Mouse (Mus musculus) forebrain, embryonic 10.5 days (tissue): Measurements from ENCODE around the gene Hspa4l. TPM values are rescaled to one million over a fixed set of nuclear protein-coding genes. Genes with fewer than 3 reads are reported as not detected.

Source experiments
- DNase-seq: peaks from one replicate; pipeline ENCODE4 v3.0.0-alpha.2; 2017; ENCODE audit warnings: low spot score; ENCODE audit errors: extremely low spot score
- H3K27ac ChIP-seq: fragments of 300-500 bp; sonication (generic); 2 replicates; pipeline ENCODE4 v1.5.1; 2016; ENCODE audit warnings: mild to moderate bottlenecking
- H3K27me3 ChIP-seq: fragments of 300-500 bp; sonication (generic); 2 replicates; pipeline ENCODE4 v1.6.1; 2016; ENCODE audit warnings: mild to moderate bottlenecking; ENCODE audit not compliant: poor library complexity, severe bottlenecking
- H3K36me3 ChIP-seq: fragments of 300-500 bp; sonication (generic); replicated peaks from 2 replicates; pipeline ENCODE4 v1.6.1; 2016; ENCODE audit warnings: mild to moderate bottlenecking, moderate library complexity
- H3K4me1 ChIP-seq: fragments of 300-500 bp; sonication (generic); 2 replicates; pipeline ENCODE4 v1.6.1; 2016
- H3K4me3 ChIP-seq: fragments of 300-500 bp; sonication (generic); 2 replicates; pipeline ENCODE4 v1.5.1; 2016; ENCODE audit warnings: mild to moderate bottlenecking, moderate library complexity
- H3K9me3 ChIP-seq: fragments of 300-500 bp; sonication (generic); 2 replicates; pipeline ENCODE4 v1.6.1; 2016; ENCODE audit warnings: mild to moderate bottlenecking, moderate library complexity
- WGBS: fragments of 180-500 bp; shearing (Covaris S2); methylation state at CpG from one replicate; pipeline ENCODE4 v1.1.7; 2016; 5-methylcytosine and 5-hydroxymethylcytosine counted together
- polyA plus RNA-seq: library from polyadenylated mRNA; unstranded; fragments of >200 nt; fragmentation: Nextera tagmentation; extraction: Ambion mirVana; gene quantifications from 2 replicates; pipeline ENCODE4 v1.2.1, GENCODE M21; 2016

The Hspa4l gene
- polyA plus RNA-seq, result 49.6 and 58.9 TPM in 2 replicates

DNA sequence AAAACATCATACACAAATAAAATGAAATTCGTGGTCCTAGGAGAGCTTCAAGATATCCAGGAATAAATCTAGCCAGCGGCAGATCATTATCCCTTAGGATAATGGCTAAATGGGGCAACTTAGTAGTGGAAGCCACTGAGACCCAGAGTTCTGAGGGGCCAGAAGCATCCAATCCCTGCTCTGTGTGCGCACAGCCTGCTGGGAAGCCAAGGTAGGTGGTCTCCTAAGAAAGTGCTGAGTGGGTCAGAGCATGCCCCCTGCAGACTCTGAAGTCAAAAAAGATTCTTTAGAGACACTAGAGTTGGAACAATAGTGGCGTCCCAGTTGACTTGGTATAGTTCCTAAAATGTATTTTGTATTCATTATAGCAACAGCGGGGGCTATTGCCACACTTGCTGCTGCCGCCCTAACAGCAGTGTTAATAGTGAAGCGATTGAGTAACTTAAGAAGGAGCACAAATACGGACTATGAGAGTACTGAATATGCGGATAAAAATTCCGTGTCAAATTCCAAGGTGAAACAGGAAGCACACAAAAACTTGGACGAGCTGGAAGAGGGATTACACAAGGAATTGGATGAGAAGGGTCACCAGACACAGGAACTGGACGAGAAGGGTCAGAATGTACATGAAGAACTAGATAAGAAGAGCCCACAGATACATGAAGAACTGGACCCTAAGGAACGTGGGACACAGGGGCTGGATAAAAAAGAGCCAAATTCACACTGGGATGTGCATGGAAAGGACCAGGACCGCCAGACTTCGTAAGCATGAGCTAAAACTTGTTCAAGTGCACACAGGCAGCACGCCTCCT lies at the start of gene Hspa4l:
Gene Hspa4l, plus strand, starts transcription at position 472 of the 812 bp plus-strand sequence.
- H3K36me3 ChIP-seq, result no peaks in the 10 kb centered on the region
- peaks cover 33% of the 10 kb centered on the region for H3K4me1 ChIP-seq
- peak within 1 kb of the TSS; percentile 90 for H3K4me3 ChIP-seq
- 18% methylated on average over 16 of the region's 16 CpGs for WGBS
- DNase-seq, result peak; percentile 25
- H3K27ac ChIP-seq, result peak within 1 kb of the TSS; percentile 94
- peaks cover 7% of the 10 kb centered on the region; the same call in 1 of the 2 replicates for H3K27me3 ChIP-seq
- no peaks in the 10 kb centered on the region for H3K9me3 ChIP-seq

- Histone ChIP-seq H3K9me3 (no peaks in the 10 kb centered on the region), H3K27ac (no peak overlapping the region), H3K4me3 (no peak overlapping the region), H3K4me1 (no peaks in the 10 kb centered on the region), H3K27me3 (no peaks in the 10 kb centered on the region), H3K36me3 (peaks cover 61% of the 10 kb centered on the region)
- DNase-seq, result no peak
- WGBS, result 95% methylated on average over 2 of the region's 2 CpGs
Observed at GRCm38 (mm10) chr3:40695162-40695561, 49.1 kb upstream of the Hspa4l start.

DNA sequence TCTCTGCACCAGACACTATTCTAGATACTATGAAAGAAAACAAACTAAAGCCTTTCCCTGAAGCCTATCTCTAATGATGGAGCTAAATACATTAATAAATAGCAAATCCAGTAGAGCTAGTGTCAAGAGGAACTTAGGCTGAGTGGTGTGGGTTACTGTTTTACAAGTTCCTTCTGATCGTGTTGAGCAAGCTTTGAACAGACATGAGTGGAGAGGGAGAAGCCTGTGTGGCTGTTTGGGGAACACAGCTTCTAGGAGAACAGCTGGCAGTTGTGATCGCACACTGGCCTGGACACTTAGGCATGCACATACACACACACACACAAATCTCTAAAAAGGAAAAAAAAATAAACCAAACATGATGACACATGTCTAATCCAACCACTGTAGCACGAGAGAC lies 45.5 kb upstream of the Hspa4l start:
- peaks cover 48% of the 10 kb centered on the region for H3K36me3 ChIP-seq
- no peak overlapping the region for H3K27ac ChIP-seq
- no peaks in the 10 kb centered on the region for H3K27me3 ChIP-seq
- WGBS, result 90% methylated on average over 3 of the region's 3 CpGs
- no peak for DNase-seq
- no peaks in the 10 kb centered on the region for H3K4me1 ChIP-seq
- no peaks in the 10 kb centered on the region for H3K9me3 ChIP-seq
- no peak overlapping the region for H3K4me3 ChIP-seq

DNA sequence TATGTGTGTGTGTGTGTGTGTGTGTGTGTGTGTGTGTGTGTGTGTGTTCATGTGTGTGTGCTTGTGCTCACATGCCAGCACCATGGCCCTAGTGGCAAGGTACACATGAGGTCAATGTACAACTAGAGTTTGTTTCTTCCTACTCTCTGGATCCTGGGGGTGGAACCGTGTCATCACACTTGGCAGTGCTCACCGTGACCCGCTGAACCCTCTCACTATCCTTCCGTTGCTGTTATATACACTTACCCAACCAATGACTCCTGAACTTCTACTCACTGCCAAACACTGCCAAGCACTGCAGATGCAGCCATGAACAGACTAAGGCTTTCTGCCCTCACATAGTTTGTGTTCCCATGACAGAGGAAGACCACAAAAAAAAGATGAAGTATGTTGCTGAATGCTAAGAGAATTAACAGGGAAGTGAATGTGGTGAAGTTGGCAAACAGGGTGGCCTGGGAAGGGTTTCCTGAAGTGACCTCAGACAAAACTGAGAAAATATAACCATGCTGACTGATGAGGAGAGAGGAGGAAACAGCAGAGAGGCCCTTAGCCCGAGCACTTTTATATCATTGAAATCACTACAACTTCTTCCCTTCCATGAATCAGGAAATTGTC lies 39.4 kb upstream of the Hspa4l start:
- 93% methylated on average over 5 of the region's 5 CpGs for WGBS
- Histone ChIP-seq H3K9me3 (peaks cover 10% of the 10 kb centered on the region), H3K4me3 (no peak overlapping the region), H3K36me3 (peaks cover 14% of the 10 kb centered on the region), H3K27ac (no peak overlapping the region), H3K4me1 (no peaks in the 10 kb centered on the region), H3K27me3 (no peaks in the 10 kb centered on the region)
- no peak for DNase-seq

DNA sequence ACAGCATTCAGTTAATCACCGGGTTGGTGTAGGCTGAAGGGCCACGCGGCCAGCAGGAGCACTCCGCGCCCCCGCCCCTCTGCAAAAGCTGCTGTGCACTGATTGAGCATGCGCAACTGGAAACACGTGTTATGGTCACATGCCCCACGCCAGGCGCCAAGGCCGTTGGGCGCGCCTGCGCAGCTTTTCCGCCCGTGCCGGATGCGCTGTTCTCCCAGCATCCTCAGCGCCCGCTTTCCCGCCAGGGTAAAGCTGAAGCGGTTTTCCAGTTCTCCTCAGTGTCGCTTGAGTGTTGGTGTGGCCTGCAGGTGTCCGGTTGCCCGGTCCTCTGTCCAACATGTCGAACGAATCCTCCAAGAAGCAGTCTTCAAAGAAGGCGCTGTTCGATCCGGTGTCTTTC lies 35.6 kb upstream of the Hspa4l start, which contains the start of gene Slc25a31:
Gene Slc25a31, plus strand, starts transcription at position 201 of the 400 bp plus-strand sequence.
- H3K27me3 ChIP-seq, result no peaks in the 10 kb centered on the region
- H3K4me1 ChIP-seq, result no peaks in the 10 kb centered on the region
- H3K4me3 ChIP-seq, result no peak within 1 kb of the TSS
- WGBS, result 92% methylated on average over 30 of the region's 30 CpGs
- H3K9me3 ChIP-seq, result peaks cover 10% of the 10 kb centered on the region
- H3K36me3 ChIP-seq, result peaks cover 6% of the 10 kb centered on the region; the same call in 1 of the 2 replicates
- H3K27ac ChIP-seq, result no peak within 1 kb of the TSS
- DNase-seq, result no peak

DNA sequence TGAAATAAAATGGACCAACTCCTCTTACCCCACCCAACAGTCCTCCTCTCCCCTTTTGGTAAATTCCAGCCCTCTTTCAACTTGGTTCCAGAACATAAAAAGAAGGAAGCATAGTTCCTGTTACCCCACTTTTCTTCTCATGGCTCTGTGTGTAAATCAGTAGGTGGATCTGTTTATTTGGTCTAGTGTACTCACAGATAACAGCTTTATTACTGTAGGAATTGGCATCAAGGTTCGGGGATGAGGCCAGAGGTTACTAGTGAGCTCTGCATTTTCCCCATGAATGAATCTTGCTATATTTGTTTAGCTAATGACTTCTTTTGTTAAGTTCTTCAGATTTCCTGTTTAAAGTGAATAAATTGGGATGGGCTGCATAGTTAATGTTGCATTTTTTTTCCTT lies 28.2 kb upstream of the Hspa4l start:
- H3K9me3 ChIP-seq, result no peaks in the 10 kb centered on the region
- H3K36me3 ChIP-seq, result no peaks in the 10 kb centered on the region
- H3K27me3 ChIP-seq, result no peaks in the 10 kb centered on the region
- DNase-seq, result no peak
- WGBS, result 70% methylated on average over 1 of the region's 1 CpGs
- H3K27ac ChIP-seq, result no peak overlapping the region
- H3K4me1 ChIP-seq, result no peaks in the 10 kb centered on the region
- H3K4me3 ChIP-seq, result no peak overlapping the region

- H3K4me3 ChIP-seq, result no peak overlapping the region
- no peak overlapping the region for H3K27ac ChIP-seq
- WGBS, result 94% methylated on average over 3 of the region's 3 CpGs
- H3K9me3 ChIP-seq, result no peaks in the 10 kb centered on the region
- no peak for DNase-seq
- no peaks in the 10 kb centered on the region for H3K36me3 ChIP-seq
- H3K27me3 ChIP-seq, result no peaks in the 10 kb centered on the region
- H3K4me1 ChIP-seq, result no peaks in the 10 kb centered on the region
Observed at GRCm38 (mm10) chr3:40719022-40719421, 25.3 kb upstream of the Hspa4l start.

- H3K36me3 ChIP-seq, result no peaks in the 10 kb centered on the region
- no peak overlapping the region for H3K4me3 ChIP-seq
- peaks cover 4% of the 10 kb centered on the region; the same call in 1 of the 2 replicates for H3K27me3 ChIP-seq
- no peak overlapping the region for H3K27ac ChIP-seq
- 91% methylated on average over 6 of the region's 6 CpGs for WGBS
- H3K4me1 ChIP-seq, result peaks cover under 1% of the 10 kb centered on the region; the same call in 1 of the 2 replicates
- no peak for DNase-seq
- no peaks in the 10 kb centered on the region for H3K9me3 ChIP-seq
Observed at GRCm38 (mm10) chr3:40738381-40738912, 5.8 kb upstream of the Hspa4l start.

DNA sequence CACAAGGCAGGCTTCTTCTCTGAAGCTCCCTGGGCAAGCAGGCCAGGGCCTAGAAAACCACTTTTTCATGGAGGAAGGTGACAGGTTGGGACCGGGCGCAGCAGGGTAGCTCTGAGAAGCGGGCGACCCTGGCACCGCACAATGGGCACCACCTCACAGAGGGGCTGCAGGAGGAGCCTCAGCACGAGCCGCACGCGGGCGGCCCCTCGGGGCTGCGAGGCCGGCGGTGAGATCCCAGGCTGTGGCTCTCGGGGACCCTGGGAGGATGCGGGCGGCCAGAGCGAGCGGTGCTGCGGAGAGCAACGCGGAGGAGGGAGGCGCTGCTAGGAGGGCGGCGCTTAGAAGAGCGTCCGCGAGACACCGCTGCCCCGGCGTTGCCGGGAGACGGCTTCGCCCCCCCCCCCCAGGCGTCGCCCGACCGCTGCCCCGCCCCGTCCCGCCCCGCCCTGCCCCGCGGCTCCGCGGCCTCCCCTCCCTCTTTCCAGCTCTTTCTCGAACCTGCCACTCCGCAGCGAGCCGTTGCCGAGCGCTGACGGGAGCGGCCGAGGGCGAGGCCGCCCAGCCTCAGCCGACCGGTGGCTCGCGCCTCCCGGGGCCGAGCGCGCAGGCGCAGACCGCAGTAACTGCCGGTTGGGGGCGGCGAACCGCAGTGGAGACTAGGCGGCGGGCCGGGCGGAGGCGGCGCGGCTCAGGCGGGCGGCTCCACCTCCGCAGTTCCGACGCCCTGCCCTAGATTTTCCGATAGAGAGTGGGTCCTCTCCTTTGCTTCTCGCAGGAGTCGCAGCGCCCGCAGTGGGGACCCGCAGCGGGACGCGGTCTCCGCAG lies 753 bp downstream of the Hspa4l start:
- under 1% methylated on average over 71 of the region's 93 CpGs for WGBS
- peaks cover 33% of the 10 kb centered on the region for H3K4me1 ChIP-seq

GRCm38 (mm10) chr3:40745661-40746547 lies 1.6 kb downstream of the Hspa4l start:
- Histone ChIP-seq H3K4me3 (peak overlapping the region; percentile 90), H3K4me1 (peaks cover 33% of the 10 kb centered on the region), H3K36me3 (no peaks in the 10 kb centered on the region; the same call in 1 of the 2 replicates), H3K27me3 (peaks cover 7% of the 10 kb centered on the region; the same call in 1 of the 2 replicates), H3K27ac (peak overlapping the region; percentile 94), H3K9me3 (no peaks in the 10 kb centered on the region)
- WGBS, result 2% methylated on average over 37 of the region's 37 CpGs
- peak; percentile 15 for DNase-seq

More for the DNA sequence above, 753 bp downstream of the Hspa4l start:
- Histone ChIP-seq H3K36me3 (no peaks in the 10 kb centered on the region), H3K4me3 (peak overlapping the region; percentile 90), H3K27me3 (peaks cover 7% of the 10 kb centered on the region; the same call in 1 of the 2 replicates), H3K9me3 (no peaks in the 10 kb centered on the region), H3K27ac (peak overlapping the region; percentile 94)
- DNase-seq, result peak; percentile 89

DNA sequence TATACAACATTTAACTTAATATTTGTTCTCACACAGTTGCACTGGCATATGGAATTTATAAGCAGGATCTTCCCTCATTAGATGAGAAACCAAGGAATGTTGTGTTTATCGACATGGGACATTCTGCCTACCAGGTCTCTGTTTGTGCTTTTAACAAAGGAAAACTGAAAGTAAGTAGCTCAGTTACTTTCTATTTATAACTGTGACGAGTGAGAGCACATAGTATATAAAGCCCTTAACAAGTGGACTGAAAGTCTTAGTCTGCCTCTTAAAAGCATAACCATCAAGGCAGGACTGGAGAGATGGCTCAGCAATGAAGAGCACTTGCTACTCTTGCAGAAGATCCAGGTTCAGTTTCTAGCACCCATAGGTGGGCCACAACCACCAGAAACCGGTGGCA lies 16.5 kb downstream of the Hspa4l start:
- DNase-seq, result no peak
- WGBS, result 86% methylated on average over 3 of the region's 3 CpGs
- H3K4me3 ChIP-seq, result no peak overlapping the region
- H3K9me3 ChIP-seq, result no peaks in the 10 kb centered on the region
- H3K36me3 ChIP-seq, result peaks cover 73% of the 10 kb centered on the region
- H3K27me3 ChIP-seq, result no peaks in the 10 kb centered on the region
- no peaks in the 10 kb centered on the region for H3K4me1 ChIP-seq
- no peak overlapping the region for H3K27ac ChIP-seq
